Mouse (Mus musculus): ENCODE measurements around the gene Col4a2. TPM values are rescaled to one million over a fixed set of nuclear protein-coding genes. Genes with fewer than 3 reads are reported as not detected.

Col4a2 gene
- total RNA-seq, 2 experiments from 2014 or later, result 46.4 to 57.3 TPM

DNA sequence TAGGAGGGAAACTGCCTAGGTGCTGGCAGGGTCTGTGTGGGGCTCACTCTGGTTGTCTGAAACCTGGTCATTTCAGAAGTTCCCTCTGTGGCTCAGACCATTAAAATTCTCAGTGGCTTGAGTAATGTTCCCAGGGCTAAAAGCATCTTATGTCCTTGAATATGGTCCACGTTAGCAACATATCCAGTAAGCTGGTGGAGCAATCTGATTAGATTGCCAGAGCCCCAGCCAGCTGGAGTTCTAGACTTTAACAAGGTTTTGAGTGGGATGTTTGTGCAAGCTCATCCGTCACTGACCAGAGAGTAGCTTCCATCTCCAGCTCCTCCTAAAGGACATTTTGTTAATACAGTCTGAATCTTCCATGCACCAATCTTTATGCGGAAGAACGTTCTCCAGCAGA is 72.2 kb downstream of the Col4a2 start:
- no peak for DNase-seq

DNA sequence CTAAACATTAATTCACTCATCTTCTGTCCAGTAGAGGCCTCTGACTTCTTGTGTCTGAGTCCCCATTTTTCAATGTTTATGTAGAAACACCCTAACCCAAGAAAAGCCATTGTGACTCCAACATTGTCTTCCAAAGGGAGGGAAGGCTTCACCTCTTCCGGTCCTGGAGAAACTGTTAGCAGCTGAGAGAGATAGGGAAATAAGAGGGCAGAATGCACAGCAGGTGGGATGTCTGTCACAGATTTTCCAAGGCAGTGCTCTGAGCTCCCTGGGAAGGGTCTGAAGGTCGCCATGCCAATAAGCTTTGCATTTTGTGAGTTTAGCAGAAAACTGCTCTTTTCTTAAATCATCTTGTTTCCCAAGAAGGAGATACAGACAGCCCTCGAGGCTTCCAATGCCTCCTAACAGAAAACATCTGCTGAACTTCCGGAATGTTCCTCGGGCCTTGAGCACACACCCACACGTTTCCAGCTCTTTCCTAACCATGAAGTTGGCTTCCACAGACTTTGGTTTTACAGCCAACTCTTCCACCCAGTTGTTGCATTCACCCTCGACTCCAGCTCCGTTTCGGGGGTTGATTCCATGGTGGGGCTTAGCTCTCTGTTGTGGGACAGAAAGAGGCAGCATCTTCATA is 72.8 kb downstream of the Col4a2 start:
- no peak for DNase-seq

DNA sequence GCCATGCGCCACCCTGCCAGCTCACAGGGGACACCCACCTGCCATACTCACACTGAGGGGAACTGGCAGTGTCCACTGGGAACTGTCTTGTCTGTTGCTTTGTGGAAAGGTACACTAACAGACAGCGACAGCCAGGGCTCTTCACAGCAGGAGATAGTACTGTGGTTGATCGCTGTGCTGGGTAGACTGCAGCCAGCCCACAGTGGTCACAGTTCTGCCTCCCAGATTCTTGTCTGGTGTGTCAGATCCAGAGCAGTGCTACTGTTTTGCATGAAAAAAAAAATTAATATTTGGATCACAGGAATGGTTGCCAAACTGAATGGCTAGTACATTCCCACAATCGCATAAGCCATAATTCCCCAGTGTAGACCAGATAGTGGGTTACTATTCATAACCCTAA is 74.7 kb downstream of the Col4a2 start:
- DNase-seq, result no peak

DNA sequence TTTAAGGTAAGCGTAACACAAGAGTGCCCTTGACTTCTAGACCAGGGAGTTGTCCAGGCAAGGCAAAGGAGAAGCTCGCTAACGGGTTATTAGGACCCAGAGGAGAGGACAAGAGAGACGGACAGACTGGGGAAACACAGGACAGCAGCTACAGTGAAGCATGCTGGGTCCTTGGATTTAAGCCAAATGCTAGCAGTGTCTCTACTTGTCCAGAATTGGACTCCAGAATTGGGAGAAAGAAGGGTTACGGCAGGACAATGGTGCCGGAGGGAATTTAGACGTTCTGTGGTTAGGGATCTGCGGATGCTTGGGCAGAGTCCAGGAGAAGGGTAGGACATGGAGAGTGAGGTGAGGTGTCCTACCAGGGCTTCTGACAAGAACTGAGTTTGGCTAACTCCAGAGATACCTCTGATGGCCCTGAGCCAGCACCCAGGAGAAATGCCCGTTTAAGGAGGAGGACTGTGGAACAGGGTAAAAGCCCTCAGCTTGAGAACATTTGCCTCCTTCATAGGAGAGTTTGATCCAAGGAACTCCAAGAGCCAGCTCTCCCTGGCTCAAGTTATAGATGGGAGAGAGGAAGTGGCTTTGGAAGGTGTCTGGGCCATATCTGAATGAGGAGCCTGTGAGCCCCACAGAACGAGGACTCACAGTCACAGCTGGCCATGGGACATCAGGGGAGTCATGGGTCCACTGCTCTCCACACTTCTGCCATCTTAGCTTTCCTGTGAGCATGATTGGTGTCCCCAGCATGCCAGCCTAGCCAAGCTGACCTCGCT is 76.9 kb downstream of the Col4a2 start:
- DNase-seq, result no peak

DNA sequence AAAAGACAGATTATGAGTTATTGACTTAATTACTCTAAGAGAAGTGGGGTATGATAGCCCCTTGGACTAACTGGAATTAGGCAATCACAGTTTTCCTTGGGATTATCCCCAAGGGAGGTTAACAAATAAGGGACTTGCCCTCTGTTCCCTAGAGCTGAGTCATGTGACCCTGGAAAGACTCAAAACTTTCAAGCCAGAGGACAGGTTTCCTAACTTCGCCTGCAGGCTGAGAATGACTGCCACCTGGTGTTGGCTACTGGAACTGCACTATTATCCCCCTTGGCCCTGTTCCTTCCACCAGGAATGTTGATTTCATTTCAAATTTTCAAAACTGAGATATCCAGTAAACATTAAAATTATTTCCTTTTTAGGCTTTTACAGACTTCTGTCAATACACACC is 80.1 kb downstream of the Col4a2 start:
- DNase-seq, result peak; percentile 37 to 60

DNA sequence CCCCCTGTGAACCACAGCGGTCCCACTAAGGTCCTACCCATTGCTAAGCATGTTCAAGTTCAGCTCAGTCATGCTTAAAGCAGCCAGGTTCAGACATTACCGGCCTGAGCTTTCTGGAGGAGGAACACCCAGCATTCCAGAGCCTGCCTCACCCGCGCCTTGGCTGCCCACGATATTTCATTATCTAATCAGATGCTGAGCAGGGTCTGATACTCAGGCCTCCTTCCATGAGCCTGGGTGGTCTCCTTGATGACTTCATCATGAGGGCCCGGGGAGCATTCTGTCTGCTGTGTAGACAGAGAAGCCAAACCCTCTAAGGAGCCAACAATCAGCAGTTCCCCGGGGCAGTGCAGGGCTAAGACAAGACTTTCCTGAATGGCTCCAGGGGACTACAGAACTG is 80.6 kb downstream of the Col4a2 start:
- DNase-seq, result no peak

DNA sequence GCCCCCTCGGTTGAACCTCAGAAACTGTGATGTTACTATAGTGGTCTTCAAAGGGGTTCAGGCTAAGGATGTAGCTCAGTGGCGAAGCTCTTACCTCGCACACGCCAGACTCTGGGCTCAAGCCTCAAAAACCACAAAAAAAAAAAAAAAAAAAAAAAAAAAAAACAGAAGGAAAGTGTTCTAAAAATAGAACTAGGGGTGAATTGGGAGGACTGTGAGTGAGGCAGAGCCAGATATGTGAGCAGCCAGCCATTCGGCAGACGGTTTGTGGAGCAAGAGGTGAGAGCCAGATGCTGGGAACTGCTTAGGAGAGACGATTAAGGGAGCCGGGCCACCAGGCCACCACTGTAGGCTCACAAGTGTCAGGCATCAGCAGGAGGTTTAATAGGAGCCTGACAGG is 81.0 kb downstream of the Col4a2 start:
- DNase-seq, result no peak

DNA sequence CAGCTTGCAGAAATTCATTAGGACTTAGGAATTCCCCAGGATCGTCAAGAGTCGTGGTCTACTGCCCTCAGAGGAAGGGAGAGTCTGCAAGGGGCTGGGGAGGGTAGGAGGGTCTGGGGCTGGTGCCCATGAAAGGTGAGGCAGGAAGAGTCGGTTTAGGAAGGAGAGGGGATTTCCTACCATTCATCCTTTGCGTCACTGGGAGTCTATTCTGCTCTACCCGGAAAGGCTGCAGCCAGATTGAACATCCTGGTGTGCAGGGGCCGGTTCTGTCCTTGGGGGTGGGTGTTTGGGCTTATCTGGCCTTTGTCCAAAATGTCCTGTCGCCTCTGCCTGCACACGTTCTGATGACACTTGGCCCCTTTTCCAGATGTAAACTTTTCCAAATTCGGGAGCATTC is 82.2 kb downstream of the Col4a2 start:
- no peak for DNase-seq

DNA sequence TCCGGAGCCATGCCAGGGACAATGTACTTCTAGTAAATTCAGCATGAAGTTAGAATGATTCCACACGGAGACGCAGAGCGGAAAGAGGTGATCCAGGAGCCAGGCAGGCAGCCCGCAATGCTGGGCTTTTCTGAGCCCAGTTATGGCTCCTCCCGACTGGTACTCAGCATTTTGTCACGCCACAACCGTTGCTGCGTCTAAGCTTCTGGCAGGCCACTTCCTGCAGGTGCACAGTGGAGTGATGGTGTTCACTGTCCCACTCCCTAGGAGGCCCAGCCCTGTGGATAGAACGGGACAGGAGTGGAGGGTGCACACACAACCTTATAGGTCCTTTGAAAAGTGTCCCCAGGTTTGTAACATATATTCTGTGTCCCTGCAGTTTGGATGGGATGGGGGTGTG is 83.0 kb downstream of the Col4a2 start:
- no peak for DNase-seq

DNA sequence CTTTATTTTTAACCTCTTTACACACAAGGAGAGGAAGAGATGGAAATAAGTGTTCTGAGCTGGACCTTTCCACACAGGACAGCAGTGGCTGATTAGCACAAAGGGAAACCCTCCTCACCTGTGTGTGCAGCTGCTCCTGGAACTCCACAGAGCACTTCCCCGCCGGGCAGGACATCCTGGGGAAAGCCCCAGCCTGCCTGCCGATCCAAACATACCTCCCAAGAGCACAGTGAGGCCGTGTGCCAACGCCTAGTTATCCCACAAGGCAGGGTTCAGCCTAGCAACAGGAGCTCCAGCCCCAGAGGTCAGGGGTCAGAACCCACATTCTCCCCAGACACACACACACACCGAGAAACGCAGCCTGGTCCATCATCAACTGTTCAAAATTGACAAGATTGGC is 83.5 kb downstream of the Col4a2 start:
- DNase-seq, result no peak

DNA sequence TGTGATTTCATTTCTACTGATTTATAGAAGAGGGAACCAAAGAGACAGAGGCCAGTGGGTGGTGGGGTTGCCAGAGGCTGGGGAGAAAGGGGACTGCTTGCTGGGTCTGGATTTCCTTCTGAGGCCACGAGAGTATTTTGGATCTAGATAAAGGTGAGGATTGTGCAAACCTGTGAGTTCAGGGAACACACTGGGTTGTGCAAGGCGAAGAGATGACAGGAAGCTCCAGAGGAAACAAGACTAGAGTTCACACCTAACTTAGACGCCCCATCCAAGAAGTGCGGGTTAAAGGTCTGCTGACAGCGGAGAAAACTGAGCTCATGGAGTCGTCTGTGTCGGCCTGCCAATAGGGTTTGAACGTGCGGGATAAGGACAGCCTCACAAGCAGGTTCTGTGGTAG is 84.5 kb downstream of the Col4a2 start:
- DNase-seq, result no peak

DNA sequence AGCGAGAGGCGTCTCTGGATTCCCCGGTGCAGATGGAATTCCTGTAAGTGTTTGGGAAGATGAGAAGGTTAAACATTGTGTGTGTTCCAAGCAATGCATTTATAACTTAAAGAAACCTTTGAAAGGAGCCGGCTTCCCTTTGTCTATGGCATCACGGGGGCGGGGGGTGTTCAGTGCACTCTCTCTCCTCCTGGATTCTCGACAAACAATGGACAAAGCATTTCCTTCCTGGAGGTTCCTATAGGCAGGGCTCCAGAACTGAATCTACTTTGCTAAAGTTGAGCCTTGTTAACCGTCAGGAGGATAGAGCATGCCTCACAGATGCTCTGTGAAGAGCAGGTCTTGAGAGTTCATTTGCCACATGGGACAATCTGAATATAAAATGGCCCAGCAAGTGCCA is 87.1 kb downstream of the Col4a2 start:
- DNase-seq, result no peak

DNA sequence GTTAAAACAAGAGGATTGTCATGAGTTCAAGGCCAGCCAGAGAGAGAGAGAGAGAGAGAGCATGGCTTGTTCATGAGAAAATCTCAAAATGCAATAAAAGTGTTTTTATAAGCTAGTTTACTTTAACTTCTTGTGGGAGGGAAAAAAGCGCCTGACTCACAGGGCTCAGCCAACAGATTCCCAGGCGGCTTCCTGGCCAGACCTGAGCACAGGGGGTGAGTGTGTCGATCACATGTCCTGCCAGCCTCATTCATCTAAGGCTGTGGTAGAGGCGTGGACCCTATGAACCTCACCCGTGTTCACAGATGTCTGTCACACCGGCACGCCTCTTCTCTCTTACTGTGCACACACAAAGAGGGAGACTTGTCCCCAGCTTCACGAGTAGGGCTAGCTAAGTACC is 87.6 kb downstream of the Col4a2 start:
- no peak for DNase-seq

DNA sequence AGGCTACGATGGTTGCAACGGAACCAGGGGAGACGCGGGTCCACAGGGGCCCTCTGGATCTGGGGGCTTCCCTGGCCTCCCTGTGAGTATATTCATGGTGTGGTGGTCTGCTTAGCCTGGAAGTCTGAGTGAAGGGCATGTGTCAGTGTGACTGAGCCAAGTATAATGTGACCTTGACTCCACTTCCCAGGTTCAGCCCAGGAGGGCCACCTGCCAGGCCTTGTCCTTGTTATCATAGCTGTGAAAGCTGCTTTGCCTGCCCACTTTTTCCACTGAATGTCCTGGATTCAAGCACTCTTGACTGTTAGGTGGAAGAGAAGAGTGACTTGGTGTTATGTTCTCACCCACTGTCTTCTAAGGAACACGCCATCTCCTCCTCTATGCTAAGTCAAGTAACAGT is 88.6 kb downstream of the Col4a2 start:
- no peak for DNase-seq

DNA sequence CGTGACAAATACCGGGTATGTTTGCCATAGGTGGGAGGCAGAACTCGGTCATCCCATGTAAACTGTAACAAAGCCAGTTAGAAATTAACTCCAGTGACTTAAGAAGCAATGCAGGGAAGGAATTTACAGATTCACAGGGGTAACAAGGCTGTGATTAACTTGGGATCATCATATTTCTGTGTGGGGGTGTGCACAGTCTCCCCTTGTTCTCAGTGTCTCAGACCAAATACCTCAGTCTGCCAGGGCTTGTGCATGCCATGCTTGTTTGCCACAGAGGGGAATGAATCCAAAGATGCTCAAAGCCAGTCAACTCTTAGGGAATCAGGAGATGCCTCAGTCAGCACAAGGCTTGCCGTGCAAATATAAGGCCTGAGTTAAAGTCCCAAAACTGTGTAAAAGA is 89.6 kb downstream of the Col4a2 start:
- no peak for DNase-seq

DNA sequence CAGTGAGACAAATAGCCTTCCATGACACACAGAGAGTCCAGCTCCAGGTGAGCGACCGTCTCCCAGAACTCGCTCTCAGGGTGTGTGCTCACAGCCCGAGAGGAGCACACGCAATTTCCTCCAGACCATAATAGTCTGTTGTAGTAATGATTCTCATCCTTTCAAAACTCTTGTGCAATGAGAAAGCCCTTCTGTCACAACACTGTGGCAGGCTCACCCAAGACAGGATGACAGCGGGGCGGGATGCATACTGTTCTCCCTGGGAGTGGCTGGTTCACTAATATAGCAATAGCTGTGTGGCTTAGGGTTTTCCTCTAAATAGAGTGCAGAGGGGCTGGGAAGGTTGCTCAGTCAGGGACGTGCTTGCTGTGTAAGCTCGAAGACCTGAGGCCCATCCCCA is 91.2 kb downstream of the Col4a2 start:
- DNase-seq, result no peak

DNA sequence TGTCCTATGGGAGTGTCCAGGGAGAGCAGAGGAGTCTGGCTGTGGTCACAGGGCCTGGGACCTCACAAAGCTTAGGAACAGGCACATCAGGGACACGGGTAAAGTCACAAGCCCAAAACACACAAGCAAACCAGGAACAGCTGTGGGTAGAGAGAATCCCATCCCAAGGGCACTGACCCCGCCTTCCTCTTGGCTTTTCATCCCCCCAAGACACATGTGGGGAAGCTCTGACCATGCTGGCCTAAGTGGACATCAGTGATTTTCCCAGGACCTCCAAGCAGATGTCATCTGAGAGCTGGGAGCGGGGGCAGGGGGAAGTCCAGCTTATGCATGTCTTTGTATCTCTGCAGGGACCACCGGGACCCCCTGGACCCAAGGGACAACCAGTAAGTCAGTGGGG is 92.0 kb downstream of the Col4a2 start:
- DNase-seq, result no peak

DNA sequence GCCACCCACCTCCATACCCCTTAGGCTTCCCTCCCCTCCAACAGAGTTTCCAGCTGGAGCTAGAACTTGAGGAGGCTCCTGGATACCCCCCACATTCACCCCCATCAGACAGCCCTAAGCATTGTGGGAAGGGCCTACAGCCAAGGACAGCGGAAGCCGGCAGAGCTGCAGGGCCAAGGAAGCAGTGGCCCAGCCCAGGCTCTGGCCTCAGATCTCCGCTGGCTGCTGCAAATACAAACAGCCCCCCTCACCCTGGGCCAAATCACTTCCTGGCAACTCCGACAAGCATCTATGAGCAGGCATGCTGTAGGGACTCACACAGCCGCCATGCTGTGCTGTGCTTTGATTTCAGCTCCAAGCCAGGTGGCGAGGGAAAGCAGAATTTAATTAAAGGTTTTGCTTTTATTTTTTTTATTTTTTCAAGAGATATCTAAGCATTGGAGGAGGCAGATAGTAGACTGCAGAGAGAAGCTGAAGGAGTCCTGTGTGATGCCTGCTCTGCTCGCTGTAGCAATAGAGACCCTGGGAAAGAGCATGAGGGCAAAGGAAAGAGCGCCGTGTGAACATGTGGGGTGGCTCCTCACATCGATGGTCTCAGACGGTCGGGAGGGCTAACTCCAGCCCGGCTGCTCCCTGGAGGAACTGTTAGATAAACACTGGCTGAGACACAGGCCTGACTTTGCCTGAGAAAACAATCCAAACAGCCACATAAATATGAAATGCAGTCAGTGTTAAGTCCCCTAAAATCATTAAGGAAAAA is 93.3 kb downstream of the Col4a2 start:
- DNase-seq, result peak; percentile 50 to 70

DNA sequence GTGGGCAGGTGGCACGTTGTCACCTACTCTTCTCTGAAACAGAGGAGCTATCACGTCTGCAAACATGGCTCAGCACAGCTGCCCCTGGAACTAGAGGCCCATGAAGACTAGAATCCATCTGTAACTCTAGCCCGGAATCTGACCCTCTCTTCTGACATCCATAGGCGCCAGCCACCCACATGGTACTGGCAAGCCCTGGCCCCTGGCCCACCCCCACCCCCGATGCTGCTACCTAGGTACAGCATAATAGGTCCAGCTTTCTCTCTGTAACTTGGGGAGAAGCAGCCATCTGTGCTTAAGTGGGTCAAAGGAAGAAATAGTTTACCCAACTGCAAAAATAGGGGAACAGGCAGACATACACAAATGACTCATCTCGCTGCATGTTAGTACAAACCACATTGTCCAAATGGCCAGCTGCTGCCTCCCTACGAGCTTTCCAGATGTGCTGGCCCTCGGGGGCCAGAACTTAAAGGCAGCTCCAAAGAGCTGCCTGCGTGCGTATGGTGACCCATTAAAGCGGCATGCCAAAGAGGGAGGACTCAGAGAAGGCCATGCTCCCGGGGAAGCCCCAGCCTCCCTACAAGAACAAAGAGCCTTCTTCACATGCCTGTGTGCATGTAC is 99.0 kb downstream of the Col4a2 start:
- no peak for DNase-seq

DNA sequence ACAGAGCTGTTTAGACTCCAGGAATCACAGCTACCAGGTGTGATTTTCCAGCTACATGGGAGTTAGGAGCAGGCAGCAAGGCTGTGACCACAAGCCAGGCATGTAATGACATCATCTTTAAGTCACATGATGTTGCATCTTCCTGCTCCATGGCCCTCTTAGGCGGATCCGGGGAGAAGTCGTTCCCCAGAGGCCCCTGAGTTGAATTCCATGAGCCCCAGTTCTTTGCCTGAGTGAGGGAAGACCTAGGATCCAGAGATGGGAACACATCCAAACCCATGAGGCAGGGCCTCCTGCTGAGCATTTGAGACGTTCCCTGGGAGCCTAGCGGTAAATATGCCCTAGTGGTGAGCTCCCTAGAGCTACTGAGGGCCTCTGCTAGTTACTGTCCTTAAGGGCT is 99.8 kb downstream of the Col4a2 start:
- DNase-seq, result no peak

DNA sequence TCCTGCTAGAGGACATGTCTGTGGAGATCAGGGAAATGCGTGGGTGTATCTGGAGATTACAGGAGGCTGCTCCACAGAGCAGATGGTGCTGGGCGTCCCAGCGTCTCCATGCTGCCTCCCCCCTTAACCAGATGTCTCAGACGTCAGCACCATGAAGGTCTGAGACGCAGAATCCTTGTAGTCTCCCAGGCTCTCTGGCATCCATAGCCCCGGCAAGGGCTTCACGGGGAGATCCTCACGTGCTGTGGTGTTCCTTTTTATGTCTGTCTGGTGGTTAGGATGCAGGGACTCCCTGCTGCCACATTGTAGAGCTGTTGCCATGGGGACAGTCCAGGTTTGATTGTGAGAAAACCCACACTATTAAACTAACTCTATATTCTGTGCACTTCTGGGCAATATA is 101.7 kb downstream of the Col4a2 start:
- peak; percentile 56 to 57 for DNase-seq

DNA sequence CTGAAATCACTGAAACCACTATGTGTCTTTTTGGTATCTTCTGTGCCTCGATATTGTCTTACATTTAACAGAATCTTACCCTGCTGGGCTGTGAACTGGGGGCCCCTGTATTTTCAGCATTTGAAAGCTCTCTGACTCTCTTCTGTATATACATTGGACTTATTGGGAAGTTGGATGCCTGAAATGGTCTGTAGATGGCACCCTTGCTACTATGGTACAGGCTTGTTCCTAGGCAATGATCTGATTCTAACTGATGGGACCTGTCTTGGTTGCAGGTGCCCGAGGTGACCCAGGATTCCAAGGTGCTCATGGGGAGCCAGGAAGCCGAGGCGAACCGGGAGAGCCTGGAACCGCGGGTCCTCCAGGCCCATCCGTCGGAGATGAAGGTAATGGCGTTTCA is 102.5 kb downstream of the Col4a2 start:
- DNase-seq, result no peak

DNA sequence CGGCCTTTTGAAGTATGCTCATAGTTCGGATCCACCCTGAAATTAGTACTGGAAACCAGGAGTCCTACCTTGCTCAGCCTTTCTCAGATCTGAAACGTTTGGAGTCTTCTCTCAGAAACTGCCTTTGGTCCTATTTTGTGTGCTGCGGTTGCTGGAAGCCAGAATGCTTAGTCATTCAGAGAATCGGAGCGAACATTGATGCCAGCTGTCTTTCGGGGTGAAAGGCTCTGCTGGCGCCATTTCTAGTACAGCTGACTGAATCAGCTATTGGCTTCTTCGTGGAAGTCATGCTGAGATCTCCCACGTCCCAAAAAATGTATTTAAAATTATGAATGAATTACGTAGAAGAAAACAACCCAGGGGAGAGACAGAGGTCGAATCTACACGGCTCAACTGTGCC is 105.2 kb downstream of the Col4a2 start:
- DNase-seq, result peak; percentile 48
